Mouse (Mus musculus) forebrain, embryonic 14.5 days (tissue): ENCODE results near the gene Cd24a. TPM values are rescaled to one million over a fixed set of nuclear protein-coding genes. Genes with fewer than 3 reads are reported as not detected.

ENCODE experiments used
- ATAC-seq: fragments of 200-750 bp; cut with Nextera tagmentation; 2 replicates; pipeline ENCODE4 v1.8.0; 2017; ENCODE audit warnings: mild to moderate bottlenecking, moderate library complexity
- DNase-seq: peaks from one replicate; pipeline ENCODE4 v3.0.0-alpha.2; 2015; ENCODE audit warnings: low spot score
- H3K27ac ChIP-seq: fragments of 300-500 bp; sonication (generic); 2 replicates; pipeline ENCODE4 v1.5.1; 2014; ENCODE audit warnings: low read depth, mild to moderate bottlenecking, control low read depth, low read length, moderate library complexity
- H3K27me3 ChIP-seq: fragments of 300-500 bp; sonication (generic); replicated peaks from 2 replicates; pipeline ENCODE4 v1.6.1; 2014; ENCODE audit warnings: low read length, control low read depth, mixed read lengths; ENCODE audit not compliant: control insufficient read depth, insufficient read depth
- H3K36me3 ChIP-seq: fragments of 300-500 bp; sonication (generic); 2 replicates; pipeline ENCODE4 v1.6.1; 2014; ENCODE audit warnings: low read length, control low read depth; ENCODE audit not compliant: control insufficient read depth, insufficient read depth
- H3K4me1 ChIP-seq: fragments of 300-500 bp; sonication (generic); 2 replicates; pipeline ENCODE4 v1.6.1; 2014; ENCODE audit warnings: antibody characterized with exemption, low read length, control low read depth; ENCODE audit not compliant: control insufficient read depth, insufficient read depth
- H3K4me2 ChIP-seq: fragments of 300-500 bp; sonication (generic); 2 replicates; pipeline ENCODE4 v1.6.1; 2014; ENCODE audit warnings: mild to moderate bottlenecking, control low read depth, low read length
- H3K4me3 ChIP-seq: fragments of 300-500 bp; sonication (generic); 2 replicates; pipeline ENCODE4 v1.5.1; 2014; ENCODE audit warnings: low read depth, low read length, control low read depth
- H3K9ac ChIP-seq: fragments of 300-500 bp; sonication (generic); 2 replicates; pipeline ENCODE4 v1.6.1; 2014; ENCODE audit warnings: mild to moderate bottlenecking, low read length, control low read depth, moderate library complexity
- H3K9me3 ChIP-seq: fragments of 300-500 bp; sonication (generic); replicated peaks from 2 replicates; pipeline ENCODE4 v1.6.1; 2016; ENCODE audit warnings: low read length, control low read depth, mixed read lengths; ENCODE audit not compliant: control insufficient read depth
- WGBS: fragments of 180-500 bp; shearing (Covaris S2); extraction: QIAGEN DNeasy Blood & Tissue Kit; methylation state at CpG from one replicate; pipeline ENCODE4 v1.1.7; 2014; 5-methylcytosine and 5-hydroxymethylcytosine counted together
- polyA plus RNA-seq: library from polyadenylated mRNA; unstranded; fragments of >200 nt; fragmentation: Nextera tagmentation; extraction: Ambion mirVana; gene quantifications from 2 replicates; pipeline ENCODE4 v1.2.1, GENCODE M21; 2014

Gene Cd24a
- polyA plus RNA-seq, 1 experiment from 2014 or later, result 1,214 TPM

DNA sequence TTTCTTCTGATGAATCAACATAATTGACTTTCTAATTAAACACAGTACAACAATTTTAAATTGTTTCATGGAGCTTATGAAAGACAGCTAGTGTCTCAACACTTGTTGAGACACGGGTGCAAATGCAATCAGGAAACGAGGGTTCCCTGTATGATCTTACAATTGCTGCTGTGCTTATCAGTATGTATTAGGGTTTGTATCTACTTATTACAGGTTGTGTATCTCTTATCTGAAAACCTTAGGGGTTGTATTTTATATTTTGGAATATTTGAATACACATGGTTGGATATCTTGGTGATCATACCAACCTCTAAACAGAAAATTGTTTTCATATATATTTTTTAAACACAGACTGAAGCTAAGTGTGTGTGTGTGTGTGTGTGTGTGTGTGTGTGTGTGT lies 16.1 kb downstream of the Cd24a start:
- H3K9me3 ChIP-seq, result no peaks in the 10 kb centered on the region
- WGBS, result 81% methylated on average over 2 of the region's 2 CpGs
- H3K9ac ChIP-seq, result no peak overlapping the region
- H3K4me2 ChIP-seq, result no peak overlapping the region
- no peaks in the 10 kb centered on the region for H3K4me1 ChIP-seq
- H3K27me3 ChIP-seq, result no peaks in the 10 kb centered on the region
- H3K4me3 ChIP-seq, result no peak overlapping the region
- H3K36me3 ChIP-seq, result no peaks in the 10 kb centered on the region
- no peak overlapping the region for H3K27ac ChIP-seq
- no peak for DNase-seq
- no peak for ATAC-seq

DNA sequence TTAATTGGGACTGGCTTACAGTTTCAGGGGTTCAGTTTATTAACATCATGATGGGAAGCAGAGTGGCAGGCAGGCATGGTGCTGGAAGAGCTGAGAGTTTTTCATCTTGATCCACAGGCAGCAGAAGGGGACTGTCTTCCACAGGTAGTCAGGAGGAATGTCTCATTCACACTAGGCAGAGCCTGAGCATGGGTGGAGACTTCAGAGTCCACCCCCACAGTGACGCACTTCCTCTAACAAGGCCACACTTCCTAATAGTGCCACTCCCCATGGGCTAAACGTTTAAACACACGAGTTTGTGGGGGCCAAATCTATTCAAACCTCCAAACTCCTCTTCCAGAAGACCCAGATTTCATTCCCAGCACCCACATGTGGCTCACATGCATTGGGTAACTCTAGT lies 16.8 kb downstream of the Cd24a start:
- H3K4me1 ChIP-seq, result no peaks in the 10 kb centered on the region

DNA sequence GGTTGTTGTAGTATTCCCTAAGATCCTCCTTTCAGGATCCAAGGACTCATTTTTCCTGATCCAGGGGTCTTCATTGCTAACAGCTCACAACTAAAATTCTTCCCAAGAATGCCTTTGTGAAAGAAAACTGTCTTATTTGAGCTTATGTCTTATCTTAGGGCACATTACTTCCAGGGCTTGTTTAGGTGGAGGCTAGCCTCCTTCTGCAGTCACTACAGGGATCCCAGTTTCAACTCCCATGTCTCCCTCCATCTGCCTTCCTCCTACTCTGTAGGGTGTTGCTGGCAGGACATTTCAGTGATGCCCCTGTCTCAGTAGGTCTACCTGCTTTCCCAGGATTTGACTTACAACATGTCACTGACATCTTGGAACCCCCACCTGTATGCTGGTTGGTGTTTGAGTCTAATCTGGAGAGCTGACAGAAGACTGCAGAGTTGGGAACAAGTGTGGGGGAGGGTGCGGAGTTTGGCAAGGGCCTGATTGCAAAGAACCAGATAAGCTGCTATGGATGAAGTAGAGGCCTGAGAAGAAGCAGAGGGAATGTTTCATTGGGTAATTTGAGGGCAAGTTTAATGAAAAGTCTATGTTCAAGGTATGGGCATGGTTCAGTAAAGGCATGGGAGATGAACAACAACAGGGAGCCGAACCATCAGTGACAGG lies 20.1 kb downstream of the Cd24a start:
- no peak for DNase-seq
- Histone ChIP-seq H3K4me3 (no peak overlapping the region), H3K4me2 (no peak overlapping the region), H3K9me3 (no peaks in the 10 kb centered on the region), H3K36me3 (no peaks in the 10 kb centered on the region), H3K9ac (no peak overlapping the region), H3K27me3 (no peaks in the 10 kb centered on the region), H3K27ac (no peak overlapping the region), H3K4me1 (0 out of 2 replicates have a peak, but pooled peaks cover 5% of the 10 kb centered on the region)
- ATAC-seq, result no peak
- 93% methylated on average over 2 of the region's 2 CpGs for WGBS

More for the DNA sequence above, 16.8 kb downstream of the Cd24a start:
- H3K36me3 ChIP-seq, result no peaks in the 10 kb centered on the region
- WGBS, result 70% methylated on average over 3 of the region's 3 CpGs
- H3K27me3 ChIP-seq, result no peaks in the 10 kb centered on the region
- no peak for ATAC-seq
- no peaks in the 10 kb centered on the region for H3K9me3 ChIP-seq
- H3K4me2 ChIP-seq, result no peak overlapping the region
- H3K27ac ChIP-seq, result no peak overlapping the region
- no peak for DNase-seq
- no peak overlapping the region for H3K9ac ChIP-seq
- no peak overlapping the region for H3K4me3 ChIP-seq

DNA sequence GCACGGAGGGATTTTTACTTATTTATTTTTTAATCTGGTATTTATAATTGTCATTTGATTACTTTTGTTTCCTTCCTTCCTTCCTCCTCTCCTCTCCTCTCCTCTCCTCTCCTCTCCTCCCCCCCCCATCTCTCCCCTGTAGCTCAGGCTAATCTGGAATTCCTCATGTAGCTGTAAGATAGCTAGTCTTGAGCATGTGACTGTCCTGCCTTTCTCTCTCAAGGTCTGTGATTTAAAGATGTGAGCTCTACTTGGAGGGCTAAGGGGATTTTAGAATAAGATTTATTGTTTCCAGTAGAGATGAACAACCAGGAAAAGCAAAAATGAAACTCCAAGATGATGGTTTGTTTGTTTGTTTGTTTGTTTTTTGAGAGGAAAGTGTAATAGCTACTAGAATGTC lies 23.0 kb downstream of the Cd24a start:
- no peak overlapping the region for H3K4me2 ChIP-seq
- 0 out of 2 replicates have a peak, but pooled peaks cover 5% of the 10 kb centered on the region for H3K4me1 ChIP-seq
- no peaks in the 10 kb centered on the region for H3K27me3 ChIP-seq
- WGBS, result 87% methylated on average over 1 of the region's 1 CpGs
- no peaks in the 10 kb centered on the region for H3K9me3 ChIP-seq
- no peaks in the 10 kb centered on the region for H3K36me3 ChIP-seq
- ATAC-seq, result no peak
- peak overlapping the region; percentile 80 for H3K27ac ChIP-seq
- no peak overlapping the region for H3K4me3 ChIP-seq
- DNase-seq, result no peak
- H3K9ac ChIP-seq, result no peak overlapping the region

DNA sequence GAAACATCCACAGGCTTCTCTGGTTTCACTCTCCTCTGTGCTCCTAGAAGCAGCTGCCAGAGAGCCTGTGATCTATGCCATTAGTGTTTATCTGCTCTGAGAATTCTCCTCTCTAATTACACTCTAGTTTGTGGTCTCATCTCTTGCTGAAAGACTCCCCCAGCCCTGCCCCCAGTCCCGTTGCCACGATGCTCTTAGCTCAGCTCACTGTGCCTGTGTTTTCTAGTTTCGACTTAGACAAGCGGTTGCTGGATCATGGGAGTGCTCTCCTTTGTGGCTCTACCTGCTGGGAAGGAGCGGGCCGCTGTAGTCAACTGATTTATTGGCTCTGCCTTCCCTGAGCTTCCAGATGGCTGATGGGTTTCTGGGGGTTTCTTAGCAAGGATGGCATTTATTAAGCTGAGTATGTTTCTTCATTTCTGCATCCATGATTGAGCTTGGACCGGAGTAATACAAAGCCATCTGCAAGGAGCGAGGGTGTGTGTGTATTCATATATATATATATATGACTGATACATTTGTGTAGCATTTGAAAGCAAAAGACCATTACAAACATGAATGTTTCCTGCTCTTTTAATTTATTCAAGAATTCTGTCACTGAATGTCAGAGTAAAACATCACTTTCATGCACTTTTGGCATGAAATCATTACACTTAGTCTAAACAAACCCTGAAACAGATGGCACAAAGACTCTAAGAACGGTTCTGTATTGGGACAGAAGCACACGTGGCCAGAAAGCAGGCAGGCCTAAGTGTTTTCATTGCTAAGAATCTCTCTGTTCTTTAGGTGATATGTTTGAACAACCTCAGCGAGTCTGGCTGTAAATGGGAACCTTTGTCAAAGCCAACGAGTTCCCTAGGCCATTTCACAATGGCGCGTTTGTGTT lies 23.7 kb downstream of the Cd24a start:
- peak; percentile 86 for ATAC-seq
- H3K4me2 ChIP-seq, result no peak overlapping the region; the same call in 1 of the 2 replicates
- WGBS, result 33% methylated on average over 14 of the region's 14 CpGs

DNA sequence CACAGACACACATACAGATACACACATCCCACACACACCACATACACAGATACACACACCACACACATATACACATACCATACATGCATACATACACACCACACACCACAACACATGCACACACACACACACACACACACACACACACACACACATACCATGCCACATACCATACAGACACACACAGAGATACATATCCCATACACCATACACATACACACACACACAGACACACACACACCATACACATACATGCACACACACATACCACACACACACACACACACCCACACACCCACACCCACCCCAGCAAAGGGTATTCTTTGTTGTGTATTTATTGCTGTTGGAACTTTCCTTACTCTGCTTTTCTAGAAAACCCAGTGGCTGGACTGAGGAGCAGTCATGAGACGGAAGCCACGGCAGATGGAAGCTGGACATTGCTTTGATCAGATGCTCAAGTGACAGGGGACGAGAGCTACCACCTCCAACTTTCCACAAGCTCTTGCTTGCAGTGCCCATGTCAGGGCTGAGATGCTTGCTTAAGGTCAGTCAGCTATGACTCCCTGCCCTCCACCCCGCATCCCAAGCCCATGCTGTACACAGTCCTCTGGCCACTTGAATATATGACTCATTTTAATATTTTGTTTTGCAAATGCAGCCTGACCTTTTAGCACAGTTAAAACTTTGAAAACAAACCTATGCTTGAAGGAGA lies 26.0 kb downstream of the Cd24a start:
- DNase-seq (no peak), ATAC-seq (no peak)
- H3K4me2 ChIP-seq, result no peak overlapping the region
- no peaks in the 10 kb centered on the region for H3K36me3 ChIP-seq
- no peak overlapping the region for H3K9ac ChIP-seq
- H3K4me3 ChIP-seq, result no peak overlapping the region
- H3K27ac ChIP-seq, result no peak overlapping the region
- 89% methylated on average over 4 of the region's 4 CpGs for WGBS
- H3K27me3 ChIP-seq, result no peaks in the 10 kb centered on the region
- H3K4me1 ChIP-seq, result 0 out of 2 replicates have a peak, but pooled peaks cover 5% of the 10 kb centered on the region
- no peaks in the 10 kb centered on the region for H3K9me3 ChIP-seq

More for the DNA sequence above, 23.7 kb downstream of the Cd24a start:
- peak; percentile 83 for DNase-seq
- Histone ChIP-seq H3K27me3 (no peaks in the 10 kb centered on the region), H3K9ac (0 out of 2 replicates have a peak overlapping the region, but pooled peaks have one; percentile 3), H3K27ac (peak overlapping the region; percentile 80), H3K4me3 (no peak overlapping the region), H3K4me1 (0 out of 2 replicates have a peak, but pooled peaks cover 5% of the 10 kb centered on the region), H3K9me3 (no peaks in the 10 kb centered on the region), H3K36me3 (no peaks in the 10 kb centered on the region)

DNA sequence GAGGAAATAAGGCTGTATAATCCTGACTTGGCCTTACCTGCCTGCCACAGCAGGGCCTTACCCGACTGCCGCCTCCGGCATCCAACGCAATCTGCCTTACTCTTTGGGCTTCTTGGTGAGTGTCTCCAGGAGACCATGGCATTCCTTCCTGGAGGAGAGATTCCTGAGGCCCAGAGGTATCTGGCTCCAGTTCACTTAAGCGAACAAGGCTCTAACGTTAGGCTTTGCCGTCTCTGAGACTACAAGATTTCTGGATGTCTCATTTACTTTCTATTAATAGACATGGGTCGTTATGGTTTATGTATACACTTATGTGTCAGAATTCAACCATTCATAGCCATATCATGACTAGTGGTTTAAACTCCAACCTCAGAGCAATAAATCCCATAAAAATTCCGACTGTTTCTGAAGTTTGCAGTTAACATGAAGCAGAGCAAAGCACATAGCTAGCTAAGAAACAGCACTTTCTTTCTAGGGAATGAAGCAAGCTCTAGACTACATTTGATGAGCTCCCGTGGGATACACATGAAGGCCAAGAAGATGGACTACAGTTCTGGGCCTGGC lies 26.7 kb downstream of the Cd24a start:
- Histone ChIP-seq H3K27ac (no peak overlapping the region), H3K4me1 (0 out of 2 replicates have a peak, but pooled peaks cover 5% of the 10 kb centered on the region), H3K4me2 (no peak overlapping the region), H3K36me3 (no peaks in the 10 kb centered on the region), H3K9ac (no peak overlapping the region), H3K27me3 (no peaks in the 10 kb centered on the region), H3K4me3 (no peak overlapping the region), H3K9me3 (no peaks in the 10 kb centered on the region)
- no peak for DNase-seq
- no peak for ATAC-seq
- 88% methylated on average over 10 of the region's 10 CpGs for WGBS

DNA sequence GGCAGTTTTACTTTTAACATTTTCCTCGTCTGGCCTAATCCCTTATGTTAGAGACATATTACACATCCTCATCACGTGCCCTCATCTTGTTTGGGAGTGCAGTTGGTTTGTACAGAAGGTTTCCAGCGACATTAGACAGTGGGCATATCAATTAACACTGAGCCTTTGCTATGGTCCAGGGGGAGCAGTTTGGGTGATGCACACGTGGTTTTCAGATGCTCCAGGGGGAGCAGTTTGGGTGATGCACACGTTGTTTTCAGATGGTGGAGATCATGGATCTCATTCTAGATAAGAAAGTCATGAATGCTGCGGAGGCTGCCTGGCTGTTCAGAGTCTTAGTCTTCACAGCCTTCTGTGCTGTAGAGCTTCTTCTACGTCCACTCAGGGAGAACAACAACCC lies 27.8 kb downstream of the Cd24a start:
- no peak overlapping the region for H3K9ac ChIP-seq
- H3K4me2 ChIP-seq, result no peak overlapping the region
- no peak for ATAC-seq
- DNase-seq, result no peak
- H3K4me3 ChIP-seq, result no peak overlapping the region
- no peak overlapping the region for H3K27ac ChIP-seq
- H3K9me3 ChIP-seq, result no peaks in the 10 kb centered on the region
- no peaks in the 10 kb centered on the region for H3K27me3 ChIP-seq
- 0 out of 2 replicates have a peak, but pooled peaks cover 5% of the 10 kb centered on the region for H3K4me1 ChIP-seq
- WGBS, result 82% methylated on average over 7 of the region's 7 CpGs
- H3K36me3 ChIP-seq, result no peaks in the 10 kb centered on the region
